Mouse (Mus musculus) heart, embryonic 13.5 days (tissue): ENCODE results near the gene Vmn1r131. TPM values are rescaled to one million over a fixed set of nuclear protein-coding genes. Genes with fewer than 3 reads are reported as not detected.
"Not testable (repeated sequence)": the region's sequence is repeated elsewhere in the genome, so short reads cannot be mapped to it uniquely, and the experiment has no call there.

ENCODE experiments used
- ATAC-seq: fragments of 200-750 bp; cut with Nextera tagmentation; 2 replicates; pipeline ENCODE4 v1.8.0; 2017; ENCODE audit warnings: moderate TSS enrichment; ENCODE audit not compliant: insufficient number of reproducible peaks, low FRiP score, low TSS enrichment; ENCODE audit errors: extremely low read depth
- H3K27ac ChIP-seq: fragments of 300-500 bp; sonication (generic); replicated peaks from 2 replicates; pipeline ENCODE4 v1.5.1; 2015; ENCODE audit warnings: moderate library complexity, mild to moderate bottlenecking, inconsistent platforms
- H3K27me3 ChIP-seq: fragments of 300-500 bp; sonication (generic); replicated peaks from 2 replicates; pipeline ENCODE4 v1.6.1; 2015; ENCODE audit warnings: mild to moderate bottlenecking, inconsistent platforms
- H3K36me3 ChIP-seq: fragments of 300-500 bp; sonication (generic); 2 replicates; pipeline ENCODE4 v1.6.1; 2015; ENCODE audit warnings: mild to moderate bottlenecking, inconsistent platforms
- H3K4me1 ChIP-seq: fragments of 300-500 bp; sonication (generic); 2 replicates; pipeline ENCODE4 v1.6.1; 2015; ENCODE audit warnings: inconsistent platforms
- H3K4me2 ChIP-seq: fragments of 300-500 bp; sonication (generic); 2 replicates; pipeline ENCODE4 v1.6.1; 2015; ENCODE audit warnings: inconsistent platforms, mild to moderate bottlenecking, moderate library complexity
- H3K4me3 ChIP-seq: fragments of 300-500 bp; sonication (generic); 2 replicates; pipeline ENCODE4 v1.5.1; 2015; ENCODE audit warnings: moderate library complexity, mild to moderate bottlenecking, inconsistent platforms
- H3K9ac ChIP-seq: fragments of 300-500 bp; sonication (generic); 2 replicates; pipeline ENCODE4 v1.6.1; 2015; ENCODE audit warnings: inconsistent platforms, mild to moderate bottlenecking, moderate library complexity
- H3K9me3 ChIP-seq: fragments of 300-500 bp; sonication (generic); 2 replicates; pipeline ENCODE4 v1.6.1; 2016; ENCODE audit warnings: inconsistent platforms
- WGBS: fragments of 180-500 bp; shearing (Covaris S2); methylation state at CpG from one replicate; pipeline ENCODE4 v1.1.7; 2015; ENCODE audit warnings: mixed read lengths; 5-methylcytosine and 5-hydroxymethylcytosine counted together
- polyA plus RNA-seq: library from polyadenylated mRNA; unstranded; fragments of >200 nt; fragmentation: Nextera tagmentation; extraction: Ambion mirVana; gene quantifications from 2 replicates; pipeline ENCODE4 v1.2.1, GENCODE M21; 2015

Vmn1r131 gene
- polyA plus RNA-seq: not detected in 2 replicates

GRCm38 (mm10) chr7:21545990-21546389 lies at the start of gene Vmn1r131:
Vmn1r131 (minus strand) TSS chr7:21546090.
- H3K36me3 ChIP-seq, ATAC-seq, H3K4me1 ChIP-seq, H3K4me2 ChIP-seq, H3K27me3 ChIP-seq, H3K27ac ChIP-seq, H3K4me3 ChIP-seq, H3K9me3 ChIP-seq, H3K9ac ChIP-seq: not testable (repeated sequence)
- no CpG with 5 or more reads among the region's 2 CpGs for WGBS

DNA sequence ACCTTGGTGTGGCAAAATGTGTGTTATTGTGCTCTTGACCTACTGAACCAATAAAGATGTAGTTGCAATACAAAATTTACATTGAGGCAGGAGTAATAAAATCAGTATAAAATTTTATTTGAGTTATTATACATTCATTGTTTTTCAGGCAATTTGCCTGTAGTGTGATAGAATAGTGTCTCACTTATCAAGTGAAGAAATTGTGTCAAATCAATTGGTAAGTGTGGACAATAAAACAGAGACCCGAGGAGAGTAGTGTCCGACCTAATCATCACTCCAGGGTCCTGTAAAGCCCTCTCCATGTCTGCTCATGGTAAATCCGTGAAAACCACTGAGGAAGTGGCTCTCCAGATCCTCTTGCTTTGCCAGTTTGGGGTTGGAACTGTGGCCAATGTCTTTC lies 34.4 kb downstream of the Vmn1r131 start, which contains the start of gene Vmn1r130:
Gene Vmn1r130 (plus strand): TSS at position 301 of the 400 bp plus-strand sequence.
- H3K4me2 ChIP-seq, H3K27me3 ChIP-seq, H3K9ac ChIP-seq, ATAC-seq, H3K9me3 ChIP-seq, H3K27ac ChIP-seq, H3K36me3 ChIP-seq, H3K4me3 ChIP-seq, H3K4me1 ChIP-seq: not testable (repeated sequence)
- no CpG with 5 or more reads among the region's 3 CpGs for WGBS

Other genes starting within 250 kb of the Vmn1r131 start
- not detected in 2 replicates for gene Vmn1r126, start 244.6 kb downstream of the Vmn1r131 start, polyA plus RNA-seq
- gene Vmn1r127, start 226.2 kb downstream of the Vmn1r131 start, polyA plus RNA-seq: not detected in 2 replicates
- gene Vmn1r128, start 196.7 kb downstream of the Vmn1r131 start, polyA plus RNA-seq: not detected in 2 replicates
- gene Vmn1r129, start 184.8 kb downstream of the Vmn1r131 start, polyA plus RNA-seq: not detected in 2 replicates
- gene Gm6882, start 113.3 kb downstream of the Vmn1r131 start, polyA plus RNA-seq: not detected in 2 replicates
- gene Vmn1r130, start 34.3 kb downstream of the Vmn1r131 start, polyA plus RNA-seq: not detected in 2 replicates
- not detected in 2 replicates for gene Vmn1r132, start 68.0 kb upstream of the Vmn1r131 start, polyA plus RNA-seq
- not detected in 2 replicates for gene Gm4175, start 215.4 kb upstream of the Vmn1r131 start, polyA plus RNA-seq